Mouse (Mus musculus): ENCODE results near the gene Rapgef5. TPM values are rescaled to one million over a fixed set of nuclear protein-coding genes. Genes with fewer than 3 reads are reported as not detected.

The Rapgef5 gene
- 6.4 TPM for polyA plus RNA-seq (2014; fragmentation: Illumina TruSeq; extraction: RNeasy Lipid Tissue Mini Kit (QIAGEN cat#74804); ENCODE audit: low read depth, low replicate concordance)

GRCm38 (mm10) chr12:117516179-117516578 lies at the start of gene Rapgef5:
TSS of gene Rapgef5 (plus strand) at chr12:117516479.

GRCm38 (mm10) chr12:117803989-117804388 lies 287.7 kb downstream of the Rapgef5 start, which contains the start of gene Cdca7l:
TSS of gene Cdca7l (plus strand) at chr12:117804289.

All from liver, adult 10 weeks (tissue).